Mouse (Mus musculus) MEL (cell line): ENCODE results near the gene Arid1b. TPM values are rescaled to one million over a fixed set of nuclear protein-coding genes. Genes with fewer than 3 reads are reported as not detected.

Experiments
- DNase-seq: peaks from one replicate; pipeline ENCODE4 v3.0.0; 2011; ENCODE audit warnings: low read depth, low spot score
- H3K27ac ChIP-seq: 2 replicates; pipeline ENCODE4 v1.5.1; 2012; ENCODE audit warnings: low read depth, mild to moderate bottlenecking, control low read depth, low read length, moderate library complexity; ENCODE audit not compliant: control insufficient read depth
- H3K27me3 ChIP-seq, 2 experiments: fragments of 150-350 bp in 1 of 2; sonication (generic) in 1 of 2; 2 replicates each; pipeline ENCODE4 v1.6.1; 2012; ENCODE audit warnings: low read length in 2 of 2, mild to moderate bottlenecking in 2 of 2, improper control_type of control experiment in 1 of 2, moderate library complexity in 1 of 2; ENCODE audit not compliant: insufficient read depth in 2 of 2, control insufficient read depth in 1 of 2
- H3K36me3 ChIP-seq, 2 experiments: 2 replicates each; pipeline ENCODE4 v1.6.1; 2012 to 2014; ENCODE audit warnings: low read length in 2 of 2, improper control_type of control experiment in 1 of 2, inconsistent platforms in 1 of 2, mild to moderate bottlenecking in 1 of 2; ENCODE audit not compliant: insufficient read depth in 2 of 2, control insufficient read depth in 1 of 2
- H3K4me1 ChIP-seq, 2 experiments: fragments of 150-350 bp in 1 of 2; sonication (generic) in 1 of 2; 2 replicates each; pipeline ENCODE4 v1.6.1; 2012; ENCODE audit warnings: low read length in 2 of 2, improper control_type of control experiment in 1 of 2, mild to moderate bottlenecking in 1 of 2; ENCODE audit not compliant: insufficient read depth in 2 of 2, control insufficient read depth in 1 of 2
- H3K4me3 ChIP-seq, 2 experiments: fragments of 150-350 bp in 1 of 2; sonication (generic) in 1 of 2; 2 replicates each; pipeline ENCODE4 v1.5.1; 2012; ENCODE audit warnings: low read depth in 2 of 2, low read length in 2 of 2, mild to moderate bottlenecking in 2 of 2, moderate library complexity in 2 of 2, control low read depth in 1 of 2, improper control_type of control experiment in 1 of 2; ENCODE audit not compliant: control insufficient read depth in 1 of 2, insufficient read depth in 1 of 2
- H3K79me2 ChIP-seq: 2 replicates; pipeline ENCODE4 v1.6.1; 2012; ENCODE audit warnings: mild to moderate bottlenecking, low read length, moderate library complexity; ENCODE audit not compliant: control insufficient read depth, poor library complexity, insufficient read depth
- H3K9ac ChIP-seq: 2 replicates; pipeline ENCODE4 v1.6.1; 2012; ENCODE audit warnings: low read depth, mild to moderate bottlenecking, control low read depth, low read length, moderate library complexity; ENCODE audit not compliant: control insufficient read depth, poor library complexity, severe bottlenecking
- H3K9me3 ChIP-seq: fragments of 150-350 bp; sonication (generic); replicated peaks from 2 replicates; pipeline ENCODE4 v1.6.1; 2012; ENCODE audit warnings: mild to moderate bottlenecking, low read length, improper control_type of control experiment, moderate library complexity; ENCODE audit not compliant: insufficient read depth
- BHLHE40 ChIP-seq: IDR thresholded peaks from 2 replicates; pipeline ENCODE4 v1.6.1; 2012; ENCODE audit warnings: low read depth, mild to moderate bottlenecking, inconsistent platforms, low read length, improper control_type of control experiment, borderline replicate concordance
- CHD2 ChIP-seq: IDR thresholded peaks from 2 replicates; pipeline ENCODE4 v1.6.1; 2011; ENCODE audit warnings: low read length, improper control_type of control experiment
- GABPA ChIP-seq: IDR thresholded peaks from 2 replicates; pipeline ENCODE4 v1.6.1; 2012; ENCODE audit warnings: low read depth, mild to moderate bottlenecking, inconsistent platforms, low read length, improper control_type of control experiment, moderate library complexity
- KAT2A ChIP-seq: conservative IDR thresholded peaks from 2 replicates; pipeline ENCODE4 v1.6.1; 2012; ENCODE audit warnings: low read depth, low read length, improper control_type of control experiment, inconsistent platforms
- MAFK ChIP-seq: IDR thresholded peaks from 2 replicates; pipeline ENCODE4 v1.6.1; 2011; ENCODE audit warnings: low read depth, mild to moderate bottlenecking, low read length, improper control_type of control experiment, borderline replicate concordance
- MAZ ChIP-seq: IDR thresholded peaks from 2 replicates; pipeline ENCODE4 v1.6.1; 2012; ENCODE audit warnings: low read depth, mild to moderate bottlenecking, inconsistent platforms, low read length, improper control_type of control experiment
- NELFE ChIP-seq: IDR thresholded peaks from 2 replicates; pipeline ENCODE4 v1.6.1; 2011; ENCODE audit warnings: low read depth, low read length, improper control_type of control experiment
- NRF1 ChIP-seq: IDR thresholded peaks from 2 replicates; pipeline ENCODE4 v1.6.1; 2014; ENCODE audit warnings: low read depth, mild to moderate bottlenecking, inconsistent platforms, low read length, improper control_type of control experiment, moderate library complexity; ENCODE audit not compliant: poor library complexity, insufficient read depth, severe bottlenecking
- POLR2A ChIP-seq, 2 experiments: IDR thresholded peaks; 2 replicates each; pipeline ENCODE4 v1.6.1; 2011 to 2012; ENCODE audit warnings: low read length in 2 of 2, mild to moderate bottlenecking in 2 of 2, control low read depth in 1 of 2, improper control_type of control experiment in 1 of 2, low read depth in 1 of 2, moderate library complexity in 1 of 2; ENCODE audit not compliant: control insufficient read depth in 1 of 2, insufficient read depth in 1 of 2, poor library complexity in 1 of 2
- POLR2AphosphoS2 ChIP-seq: IDR thresholded peaks from 2 replicates; pipeline ENCODE4 v1.6.1; 2011; ENCODE audit warnings: low read length, improper control_type of control experiment
- SMC3 ChIP-seq: IDR thresholded peaks from 2 replicates; pipeline ENCODE4 v1.6.1; 2011; ENCODE audit warnings: low read depth, low read length, improper control_type of control experiment
- TBP ChIP-seq: IDR thresholded peaks from 2 replicates; pipeline ENCODE4 v1.8.0; 2011; ENCODE audit warnings: low read depth, low read length, improper control_type of control experiment
- TCF12 ChIP-seq: IDR thresholded peaks from 2 replicates; pipeline ENCODE4 v1.6.1; 2014; ENCODE audit warnings: low read depth, mild to moderate bottlenecking, inconsistent platforms, low read length, improper control_type of control experiment, moderate library complexity
- UBTF ChIP-seq: IDR thresholded peaks from 2 replicates; pipeline ENCODE4 v1.6.1; 2012; ENCODE audit warnings: low read depth, mild to moderate bottlenecking, inconsistent platforms, low read length, improper control_type of control experiment, moderate library complexity, borderline replicate concordance; ENCODE audit not compliant: insufficient read depth
- USF1 ChIP-seq: IDR thresholded peaks from 2 replicates; pipeline ENCODE4 v1.6.1; 2014; ENCODE audit warnings: low read depth, mild to moderate bottlenecking, inconsistent platforms, low read length, improper control_type of control experiment, moderate library complexity
- USF2 ChIP-seq, 2 experiments: IDR thresholded peaks; 2 replicates each; pipeline ENCODE4 v1.6.1; 2011 to 2012; ENCODE audit warnings: improper control_type of control experiment in 2 of 2, low read length in 2 of 2, borderline replicate concordance in 1 of 2, inconsistent platforms in 1 of 2, low read depth in 1 of 2, mild to moderate bottlenecking in 1 of 2; ENCODE audit not compliant: insufficient read depth in 1 of 2
- ZC3H11A ChIP-seq: IDR thresholded peaks from 2 replicates; pipeline ENCODE4 v1.6.1; 2012; ENCODE audit warnings: low read depth, mild to moderate bottlenecking, inconsistent platforms, low read length, improper control_type of control experiment
- ZKSCAN1 ChIP-seq: IDR thresholded peaks from 2 replicates; pipeline ENCODE4 v1.6.1; 2012; ENCODE audit warnings: low read depth, mild to moderate bottlenecking, inconsistent platforms, low read length, improper control_type of control experiment, moderate library complexity
- polyA plus RNA-seq, 2 experiments: library from polyadenylated mRNA; stranded (reverse) in 1 of 2; unstranded in 1 of 2; fragments of >175 nt in 1 of 2; fragments of >200 nt in 1 of 2; gene quantifications; 2 replicates each; pipeline versions ENCODE4 v1.2.1 to v1.2.4; 2012; ENCODE audit warnings: low replicate concordance in 2 of 2, low read depth in 1 of 2; ENCODE audit not compliant: insufficient read length in 2 of 2, insufficient read depth in 1 of 2, missing spikeins in 1 of 2
- total RNA-seq: library from RNA; depleted of rRNA; stranded (reverse); fragments of 300-350 nt; gene quantifications from 2 replicates; pipeline ENCODE4 v1.2.3, GENCODE M21; 2012

The Arid1b gene
- total and polyA plus RNA-seq, 3 experiments, result 13.4 to 17.4 TPM; not detected in 1

GRCm38 (mm10) chr17:5176315-5176714 is 182.2 kb downstream of the Arid1b start:
- TF ChIP-seq BHLHE40, result no peak
- TF ChIP-seq USF1, result no peak
- TF ChIP-seq USF2 (IDR thresholded peaks at IDR 0.05; ENCODE audit: borderline replicate concordance in 1 of 2, insufficient read depth in 1 of 2, low read depth in 1 of 2, low read length in 2 of 2), result no peak
- no peak for TF ChIP-seq ZKSCAN1
- TF ChIP-seq TBP, result no peak
- no peak for TF ChIP-seq POLR2AphosphoS2
- TF ChIP-seq GABPA, result no peak
- TF ChIP-seq MAZ, result no peak
- TF ChIP-seq UBTF, result no peak
- no peak for TF ChIP-seq CHD2
- no peak for TF ChIP-seq KAT2A
- no peak for TF ChIP-seq POLR2A (IDR thresholded peaks at IDR 0.05; ENCODE audit: control insufficient read depth in 1 of 2, insufficient read depth in 1 of 2, low read depth in 1 of 2, low read length in 2 of 2, poor library complexity in 1 of 2)
- TF ChIP-seq ZC3H11A, result no peak
- no peak for TF ChIP-seq NRF1
- no peak for TF ChIP-seq TCF12
- no peak for TF ChIP-seq NELFE
- DNase-seq, result peak; percentile 50
- Histone ChIP-seq H3K9ac (no peak overlapping the region), H3K4me3 (no peak overlapping the region), H3K79me2 (0 out of 2 replicates have a peak, but pooled peaks cover 2% of the 10 kb centered on the region), H3K4me1 (no peaks in the 10 kb centered on the region), H3K36me3 (no peaks in the 10 kb centered on the region), H3K27ac (no peak overlapping the region), H3K27me3 (no peaks in the 10 kb centered on the region), H3K9me3 (no peaks in the 10 kb centered on the region)

GRCm38 (mm10) chr17:5178534-5178933 is 184.4 kb downstream of the Arid1b start:
- no peaks in the 10 kb centered on the region for H3K36me3 ChIP-seq
- H3K9me3 ChIP-seq, result no peaks in the 10 kb centered on the region
- H3K27ac ChIP-seq, result no peak overlapping the region
- no peaks in the 10 kb centered on the region for H3K27me3 ChIP-seq
- H3K9ac ChIP-seq, result no peak overlapping the region
- TF ChIP-seq NRF1 (no peak), SMC3 (no peak), UBTF (no peak), MAFK (no peak), POLR2A (IDR thresholded peaks at IDR 0.05; ENCODE audit: control insufficient read depth in 1 of 2, insufficient read depth in 1 of 2, low read depth in 1 of 2, low read length in 2 of 2, poor library complexity in 1 of 2) (no peak), MAZ (no peak)
- no peak overlapping the region for H3K4me3 ChIP-seq
- 0 out of 2 replicates have a peak, but pooled peaks cover 2% of the 10 kb centered on the region for H3K79me2 ChIP-seq
- DNase-seq, result no peak
- H3K4me1 ChIP-seq, result no peaks in the 10 kb centered on the region
